Mouse (Mus musculus) liver, embryonic 15.5 days (tissue): Measurements from ENCODE around the gene Hipk1. TPM values are rescaled to one million over a fixed set of nuclear protein-coding genes. Genes with fewer than 3 reads are reported as not detected.

Experiments
- ATAC-seq: fragments of 200-750 bp; cut with Nextera tagmentation; 2 replicates; pipeline ENCODE4 v1.8.0; 2017; ENCODE audit warnings: moderate number of reproducible peaks, mild to moderate bottlenecking, moderate library complexity; ENCODE audit not compliant: insufficient read depth
- H3K27ac ChIP-seq: fragments of 300-500 bp; sonication (generic); replicated peaks from 2 replicates; pipeline ENCODE4 v1.5.1; 2015; ENCODE audit warnings: mild to moderate bottlenecking, inconsistent platforms
- H3K27me3 ChIP-seq: fragments of 300-500 bp; sonication (generic); 2 replicates; pipeline ENCODE4 v1.6.1; 2015; ENCODE audit warnings: mild to moderate bottlenecking, inconsistent platforms
- H3K36me3 ChIP-seq: fragments of 300-500 bp; sonication (generic); replicated peaks from 2 replicates; pipeline ENCODE4 v1.6.1; 2015; ENCODE audit warnings: moderate library complexity, mild to moderate bottlenecking, inconsistent platforms
- H3K4me1 ChIP-seq: fragments of 300-500 bp; sonication (generic); replicated peaks from 2 replicates; pipeline ENCODE4 v1.6.1; 2015; ENCODE audit warnings: inconsistent platforms
- H3K4me2 ChIP-seq: fragments of 300-500 bp; sonication (generic); 2 replicates; pipeline ENCODE4 v1.6.1; 2015; ENCODE audit warnings: moderate library complexity, mild to moderate bottlenecking, inconsistent platforms
- H3K4me3 ChIP-seq: fragments of 300-500 bp; sonication (generic); replicated peaks from 2 replicates; pipeline ENCODE4 v1.5.1; 2015; ENCODE audit warnings: mild to moderate bottlenecking, inconsistent platforms
- H3K9ac ChIP-seq: fragments of 300-500 bp; sonication (generic); 2 replicates; pipeline ENCODE4 v1.6.1; 2015; ENCODE audit warnings: moderate library complexity, mild to moderate bottlenecking, inconsistent platforms
- H3K9me3 ChIP-seq: fragments of 300-500 bp; sonication (generic); replicated peaks from 2 replicates; pipeline ENCODE4 v1.6.1; 2016; ENCODE audit warnings: inconsistent platforms
- WGBS: fragments of 180-500 bp; shearing (Covaris S2); methylation state at CpG from one replicate; pipeline ENCODE4 v1.1.7; 2015; ENCODE audit warnings: mixed read lengths; ENCODE audit not compliant: insufficient replicate concordance; 5-methylcytosine and 5-hydroxymethylcytosine counted together
- polyA plus RNA-seq: library from polyadenylated mRNA; unstranded; fragments of >200 nt; fragmentation: Nextera tagmentation; extraction: Ambion mirVana; gene quantifications from 2 replicates; pipeline ENCODE4 v1.2.1, GENCODE M21; 2015

Hipk1 gene
- polyA plus RNA-seq, 1 experiment from 2014 or later: 15.3 TPM

DNA sequence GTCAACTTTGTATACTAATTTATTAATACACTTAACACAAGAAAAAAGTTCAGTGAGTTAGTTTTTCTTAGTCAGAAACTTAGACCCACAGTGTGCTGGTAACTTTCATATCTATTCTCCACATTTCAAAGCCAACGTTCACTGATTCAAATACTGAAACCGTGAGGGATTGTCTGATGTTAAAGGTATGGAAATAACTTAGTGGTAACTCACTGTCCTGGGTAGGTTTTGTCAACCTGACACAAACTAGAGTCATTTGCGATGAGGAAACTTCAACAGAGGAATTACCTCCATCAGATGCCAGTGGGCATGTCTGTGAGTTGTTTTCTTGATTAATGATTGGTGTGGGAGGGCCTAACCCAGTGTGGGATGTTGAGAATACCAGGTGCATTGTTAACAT is 37.7 kb upstream of the Hipk1 start:
- no peak overlapping the region for H3K27ac ChIP-seq
- no peak overlapping the region for H3K4me2 ChIP-seq
- no peak overlapping the region for H3K9ac ChIP-seq
- 81% methylated on average over 3 of the region's 3 CpGs for WGBS
- ATAC-seq: no peak
- no peaks in the 10 kb centered on the region for H3K27me3 ChIP-seq
- no peaks in the 10 kb centered on the region for H3K9me3 ChIP-seq
- no peak overlapping the region for H3K4me3 ChIP-seq
- H3K36me3 ChIP-seq: no peaks in the 10 kb centered on the region
- H3K4me1 ChIP-seq: peaks cover 19% of the 10 kb centered on the region

- no peaks in the 10 kb centered on the region for H3K9me3 ChIP-seq
- no peaks in the 10 kb centered on the region for H3K27me3 ChIP-seq
- H3K27ac ChIP-seq: no peak overlapping the region
- H3K36me3 ChIP-seq: peaks cover 11% of the 10 kb centered on the region
- H3K4me2 ChIP-seq: no peak overlapping the region
- no peak overlapping the region for H3K4me3 ChIP-seq
- H3K4me1 ChIP-seq: peaks cover 12% of the 10 kb centered on the region
- H3K9ac ChIP-seq: no peak overlapping the region
- no peak for ATAC-seq
Observed at GRCm38 (mm10) chr3:103827548-103827947, 36.2 kb upstream of the Hipk1 start.

GRCm38 (mm10) chr3:103810967-103811366 is 19.6 kb upstream of the Hipk1 start:
- Histone ChIP-seq H3K4me2 (peak overlapping the region; percentile 70), H3K4me3 (peak overlapping the region; percentile 89), H3K9ac (peak overlapping the region; percentile 90; the same call in 1 of the 2 replicates), H3K27me3 (no peaks in the 10 kb centered on the region), H3K36me3 (peaks cover 52% of the 10 kb centered on the region), H3K9me3 (no peaks in the 10 kb centered on the region), H3K4me1 (peaks cover 45% of the 10 kb centered on the region), H3K27ac (peak overlapping the region; percentile 98)
- 62% methylated on average over 6 of the region's 6 CpGs for whole genome bisulfite sequencing
- ATAC-seq: no peak

- Histone ChIP-seq H3K9me3 (no peaks in the 10 kb centered on the region), H3K27me3 (no peaks in the 10 kb centered on the region), H3K9ac (peak overlapping the region; percentile 90), H3K27ac (peak overlapping the region; percentile 98), H3K4me3 (peak overlapping the region; percentile 89), H3K4me1 (peaks cover 54% of the 10 kb centered on the region), H3K4me2 (peak overlapping the region; percentile 70), H3K36me3 (peaks cover 52% of the 10 kb centered on the region)
- ATAC-seq: peak; percentile 60
- 3% methylated on average over 14 of the region's 14 CpGs for WGBS
Observed at GRCm38 (mm10) chr3:103809799-103810150, 18.4 kb upstream of the Hipk1 start.

DNA sequence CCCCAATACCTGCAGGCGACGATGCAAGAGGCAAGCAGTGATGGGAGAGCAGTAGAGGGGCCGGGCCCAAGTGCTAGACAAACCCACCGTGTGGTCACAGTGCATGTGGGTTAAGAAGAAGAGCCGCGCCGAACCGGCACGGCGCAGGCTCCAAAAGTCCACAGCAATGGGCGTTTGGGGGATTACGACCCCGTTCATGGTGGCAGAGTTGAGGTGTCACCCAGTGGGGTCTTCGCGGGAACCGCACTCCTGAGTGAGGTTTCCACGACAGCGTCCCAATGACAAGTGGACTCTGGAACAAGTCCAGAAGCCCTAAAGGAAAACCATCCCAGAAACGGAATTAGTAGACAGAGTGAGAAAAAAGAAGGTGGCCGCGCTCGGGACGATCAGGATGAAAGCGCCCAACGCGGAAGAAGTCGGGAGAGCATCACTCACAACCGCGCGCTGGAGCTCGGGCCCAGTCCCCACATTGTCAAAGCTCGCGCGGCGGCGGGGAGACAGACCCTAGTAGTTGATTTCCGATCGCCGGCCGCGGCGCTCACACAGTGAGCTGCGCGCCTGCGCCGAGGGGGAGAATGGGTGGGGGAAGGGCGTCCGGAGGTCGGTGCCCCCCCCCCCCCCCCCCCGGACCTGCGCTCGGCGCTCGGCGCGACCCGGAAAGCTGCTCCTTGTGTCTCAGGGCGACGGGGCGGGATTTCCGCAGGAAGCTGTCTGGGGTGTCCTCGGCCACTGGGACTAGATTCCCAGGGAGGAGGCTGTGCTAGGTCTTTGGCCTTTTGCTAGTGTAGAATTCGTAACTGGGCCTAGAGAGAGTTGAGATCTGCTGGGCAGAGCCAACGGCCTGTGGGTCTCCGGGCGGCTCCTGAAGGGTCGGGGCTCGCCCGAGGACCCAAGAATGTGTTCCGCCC is 17.8 kb upstream of the Hipk1 start, which contains the start of the genes Dclre1b, Ap4b1 and Gm43064:
Gene Dclre1b (minus strand): TSS at position 554 of the 908 bp plus-strand sequence.
Gene Ap4b1 (plus strand): TSS at position 630 of the 908 bp plus-strand sequence.
Gene Gm43064 (plus strand): TSS at position 683 of the 908 bp plus-strand sequence.
- WGBS: under 1% methylated on average over 68 of the region's 70 CpGs
- Histone ChIP-seq H3K27ac (peak within 1 kb of the TSS; percentile 98), H3K4me2 (peak within 1 kb of the TSS; percentile 70), H3K4me3 (peak within 1 kb of the TSS; percentile 89), H3K9me3 (no peaks in the 10 kb centered on the region), H3K9ac (peak within 1 kb of the TSS; percentile 90), H3K36me3 (peaks cover 52% of the 10 kb centered on the region), H3K4me1 (peaks cover 60% of the 10 kb centered on the region), H3K27me3 (no peaks in the 10 kb centered on the region)
- peak; percentile 88 for ATAC-seq

DNA sequence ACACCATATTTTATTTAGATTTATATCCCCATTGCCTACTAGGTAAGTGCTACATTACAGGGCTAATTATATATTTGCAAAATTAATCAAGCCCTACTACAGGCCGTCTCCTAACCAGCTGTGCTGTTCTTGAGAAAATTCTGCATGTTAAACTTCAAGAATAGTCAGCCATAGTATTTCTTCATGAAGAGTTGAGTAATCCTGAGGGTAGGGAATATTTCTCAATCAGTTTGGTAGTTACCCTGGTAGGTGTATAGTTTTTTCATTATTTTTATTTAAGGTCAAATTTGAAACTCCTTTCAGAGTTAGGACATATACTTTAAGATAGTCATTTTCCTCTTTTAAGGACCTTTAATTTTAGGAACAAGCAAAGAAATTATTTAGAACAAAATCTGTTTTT is 14.3 kb upstream of the Hipk1 start:
- Histone ChIP-seq H3K4me3 (no peak overlapping the region), H3K9ac (peak overlapping the region; percentile 12; the same call in 1 of the 2 replicates), H3K36me3 (peaks cover 56% of the 10 kb centered on the region), H3K27ac (peak overlapping the region; percentile 79), H3K9me3 (no peaks in the 10 kb centered on the region), H3K4me1 (peaks cover 77% of the 10 kb centered on the region), H3K4me2 (0 out of 2 replicates have a peak overlapping the region, but pooled peaks have one; percentile 11), H3K27me3 (no peaks in the 10 kb centered on the region)
- WGBS: 80% methylated on average over 1 of the region's 1 CpGs
- ATAC-seq: no peak

GRCm38 (mm10) chr3:103802861-103803260 is 11.5 kb upstream of the Hipk1 start:
- Histone ChIP-seq H3K36me3 (peaks cover 57% of the 10 kb centered on the region), H3K4me3 (no peak overlapping the region), H3K9ac (peak overlapping the region; percentile 26), H3K27ac (peak overlapping the region; percentile 96), H3K9me3 (no peaks in the 10 kb centered on the region), H3K4me1 (peaks cover 89% of the 10 kb centered on the region), H3K4me2 (no peak overlapping the region), H3K27me3 (no peaks in the 10 kb centered on the region)
- WGBS: 44% methylated on average over 8 of the region's 8 CpGs
- no peak for ATAC-seq

DNA sequence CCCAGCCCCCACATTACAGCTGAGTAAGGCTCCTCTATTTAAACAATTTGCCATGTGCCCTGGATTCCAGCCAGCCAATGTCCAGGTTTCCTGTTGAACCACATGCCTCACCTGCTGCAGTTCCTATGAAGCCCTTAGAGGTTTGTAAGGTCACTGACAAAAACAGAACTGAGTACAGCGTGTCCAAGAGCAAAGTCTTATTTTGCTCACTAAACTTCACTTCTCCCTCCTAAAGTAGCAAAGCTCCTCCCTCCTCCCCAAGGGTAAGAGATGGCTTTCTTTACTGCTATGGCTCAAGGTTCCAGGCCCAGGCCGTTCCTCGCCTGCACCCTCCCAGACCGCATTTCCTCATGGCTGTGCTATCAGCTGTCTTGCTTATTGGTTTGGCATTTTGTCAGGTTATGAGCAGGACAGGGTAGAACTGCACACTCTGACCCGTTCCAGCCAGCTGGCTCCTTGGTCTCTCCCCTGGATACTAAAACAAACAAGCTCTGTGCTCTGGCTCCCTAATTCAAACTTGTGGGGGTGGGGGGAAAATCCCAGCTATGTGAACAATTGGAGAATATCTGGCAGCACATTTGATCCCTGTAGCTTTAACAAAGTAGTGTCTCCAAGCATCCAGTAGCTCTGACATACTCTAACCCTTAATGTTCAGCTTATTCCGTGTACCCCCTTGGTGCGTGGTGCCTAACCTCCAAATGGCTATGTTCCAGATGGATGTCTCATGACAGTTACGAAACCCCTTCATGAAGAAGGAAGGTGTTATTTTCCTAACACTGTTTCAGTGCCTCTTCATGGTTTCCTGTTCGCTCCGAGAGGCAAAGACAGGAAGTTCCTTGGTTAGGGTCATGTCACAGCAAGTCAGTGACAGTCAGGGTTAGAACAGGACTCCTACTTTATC is 10.5 kb upstream of the Hipk1 start:
- H3K4me3 ChIP-seq: 0 out of 2 replicates have a peak overlapping the region, but pooled peaks have one; percentile 3
- H3K27ac ChIP-seq: peak overlapping the region; percentile 96
- H3K9ac ChIP-seq: peak overlapping the region; percentile 41; the same call in 1 of the 2 replicates
- 9% methylated on average over 10 of the region's 10 CpGs for WGBS
- H3K4me1 ChIP-seq: peaks cover 87% of the 10 kb centered on the region
- no peaks in the 10 kb centered on the region for H3K9me3 ChIP-seq
- ATAC-seq: peak; percentile 73
- H3K4me2 ChIP-seq: peak overlapping the region; percentile 42
- H3K27me3 ChIP-seq: no peaks in the 10 kb centered on the region
- peaks cover 51% of the 10 kb centered on the region for H3K36me3 ChIP-seq

GRCm38 (mm10) chr3:103799507-103799906 is 8.1 kb upstream of the Hipk1 start:
- H3K4me2 ChIP-seq: peak overlapping the region; percentile 51; the same call in 1 of the 2 replicates
- H3K9me3 ChIP-seq: no peaks in the 10 kb centered on the region
- no peaks in the 10 kb centered on the region for H3K27me3 ChIP-seq
- peaks cover 84% of the 10 kb centered on the region for H3K4me1 ChIP-seq
- H3K27ac ChIP-seq: peak overlapping the region; percentile 96
- peak; percentile 88 for ATAC-seq
- H3K9ac ChIP-seq: no peak overlapping the region
- peaks cover 30% of the 10 kb centered on the region for H3K36me3 ChIP-seq
- H3K4me3 ChIP-seq: no peak overlapping the region
- 8% methylated on average over 2 of the region's 2 CpGs for WGBS

- H3K9me3 ChIP-seq: no peaks in the 10 kb centered on the region
- no peak overlapping the region for H3K4me3 ChIP-seq
- H3K27me3 ChIP-seq: no peaks in the 10 kb centered on the region
- 53% methylated on average over 2 of the region's 2 CpGs for WGBS
- ATAC-seq: no peak
- H3K4me2 ChIP-seq: no peak overlapping the region
- H3K4me1 ChIP-seq: peaks cover 85% of the 10 kb centered on the region
- 0 out of 2 replicates have a peak, but pooled peaks cover 4% of the 10 kb centered on the region for H3K36me3 ChIP-seq
- peak overlapping the region; percentile 31 for H3K27ac ChIP-seq
- no peak overlapping the region for H3K9ac ChIP-seq
Observed at GRCm38 (mm10) chr3:103796389-103796788, 5.0 kb upstream of the Hipk1 start.
